Mouse (Mus musculus) mature B cell (primary cell): ENCODE data around the gene Mrps7.

Experiments used
- in situ Hi-C: fragments of 300-500 bp; cut with MboI; formaldehyde crosslinking; loops from 2 replicates; pipeline ENCODE4 v1.14.3; 2019

Gene Mrps7

DNA sequence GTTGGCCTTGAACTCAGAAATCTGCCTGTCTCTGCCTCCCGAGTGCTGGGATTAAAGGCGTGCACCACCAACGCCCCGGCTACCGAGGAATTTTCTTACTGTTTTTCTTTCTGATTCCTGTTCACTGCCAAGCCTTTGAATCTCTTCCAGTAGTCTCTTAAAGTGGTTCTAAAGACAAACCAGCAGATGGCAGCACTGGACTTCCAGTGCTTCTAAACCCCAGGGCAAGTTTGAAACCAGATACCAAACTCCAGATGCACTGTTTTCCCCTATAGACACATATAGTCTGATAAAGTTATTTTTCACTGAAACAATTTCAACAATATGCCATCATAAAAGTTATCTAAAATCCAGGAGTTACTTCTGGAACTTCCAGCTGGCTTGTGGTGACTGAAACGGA, 43.7 kb downstream of the Mrps7 start:
- in situ Hi-C loops = no loop called here

DNA sequence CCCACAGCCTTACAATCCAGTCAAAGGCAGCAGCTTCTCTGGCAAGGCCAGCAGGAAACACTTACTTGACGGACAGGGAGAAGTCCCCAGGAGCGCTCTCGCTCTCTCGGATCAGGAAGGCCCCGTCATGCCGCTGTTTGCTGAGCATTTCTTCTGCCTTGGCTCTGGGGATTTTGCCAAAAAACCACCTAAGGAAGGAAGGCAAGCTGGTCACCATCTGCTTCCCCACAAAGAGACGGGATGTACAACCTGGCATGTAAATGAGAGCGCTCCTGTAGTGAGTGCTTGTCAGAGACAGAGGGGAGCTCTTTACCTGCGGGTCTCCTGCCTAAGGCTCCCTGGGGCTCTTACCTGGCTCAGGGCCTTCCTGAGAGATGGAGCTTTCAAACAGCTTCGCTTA, 46.0 kb downstream of the Mrps7 start:
- in situ Hi-C loops = no loop called here

DNA sequence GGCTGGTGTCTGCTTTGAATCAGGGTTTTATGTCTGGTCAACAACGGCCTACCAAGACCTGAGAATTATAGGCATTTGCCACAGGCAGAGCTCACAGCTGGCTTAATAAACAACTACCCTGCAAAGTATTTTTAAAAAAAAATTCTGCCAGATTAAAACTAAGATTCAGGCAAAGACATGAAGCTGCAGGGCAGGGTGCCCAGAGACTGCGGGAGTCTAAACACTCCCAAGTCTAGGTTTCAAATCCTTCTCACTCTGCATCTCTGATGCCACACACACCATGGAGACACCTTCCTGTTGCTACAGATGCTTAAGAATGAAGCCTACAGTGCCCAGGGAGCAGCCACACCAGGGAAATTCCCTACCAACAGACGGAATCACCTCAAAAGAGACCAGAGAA, 48.0 kb downstream of the Mrps7 start:
- in situ Hi-C loops = no loop called here

DNA sequence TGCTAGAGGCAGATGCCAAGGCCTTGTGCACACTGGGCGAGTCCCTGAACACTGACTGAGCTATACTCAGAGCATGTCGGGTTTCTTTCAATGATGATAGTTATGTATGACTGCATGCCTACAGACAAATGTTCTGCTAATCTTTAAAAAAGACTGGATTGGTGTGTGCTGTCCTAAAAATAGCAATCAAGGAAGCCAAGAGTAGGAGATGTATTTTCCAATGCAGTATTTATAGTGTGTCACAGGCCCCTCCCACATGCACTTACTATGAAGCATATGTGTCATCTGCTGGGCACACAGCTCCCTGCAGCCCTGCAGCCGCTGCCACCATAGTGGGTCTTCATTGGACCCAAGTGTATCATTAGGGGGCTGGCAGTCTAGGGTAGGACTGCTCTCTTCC, 49.5 kb downstream of the Mrps7 start:
- in situ Hi-C loops = no loop called here

DNA sequence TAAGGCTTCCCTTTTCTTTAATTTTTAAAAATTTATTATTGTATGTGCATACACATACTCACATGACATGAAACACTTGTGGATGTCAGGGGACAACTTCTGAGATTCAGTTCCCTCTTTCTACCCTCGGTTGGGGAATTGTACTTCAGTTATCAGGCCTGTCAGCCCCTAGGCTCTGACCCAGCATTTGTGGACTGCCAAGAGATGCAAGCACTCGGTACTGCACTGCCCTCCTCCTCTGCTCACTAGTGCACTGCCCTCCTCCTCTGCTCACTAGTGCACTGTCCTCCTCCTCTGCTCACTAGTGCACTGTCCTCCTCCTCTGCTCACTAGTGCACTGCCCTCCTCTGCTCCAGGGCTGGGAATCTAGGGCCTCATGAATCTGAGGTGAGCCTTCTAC, 50.4 kb downstream of the Mrps7 start:
- in situ Hi-C loops = no loop called here
